Mouse (Mus musculus) v-Abl transformed pro-B cells (cell line): ENCODE results near the gene Olfr1394.

Experiments
- in situ Hi-C, 2 experiments: fragments of 400-800 bp; cut with MboI; formaldehyde crosslinking; loops; one replicate each; pipeline ENCODE4 v1.15.1; 2025; ENCODE audit not compliant: unreplicated experiment in 2 of 2

Gene Olfr1394

DNA sequence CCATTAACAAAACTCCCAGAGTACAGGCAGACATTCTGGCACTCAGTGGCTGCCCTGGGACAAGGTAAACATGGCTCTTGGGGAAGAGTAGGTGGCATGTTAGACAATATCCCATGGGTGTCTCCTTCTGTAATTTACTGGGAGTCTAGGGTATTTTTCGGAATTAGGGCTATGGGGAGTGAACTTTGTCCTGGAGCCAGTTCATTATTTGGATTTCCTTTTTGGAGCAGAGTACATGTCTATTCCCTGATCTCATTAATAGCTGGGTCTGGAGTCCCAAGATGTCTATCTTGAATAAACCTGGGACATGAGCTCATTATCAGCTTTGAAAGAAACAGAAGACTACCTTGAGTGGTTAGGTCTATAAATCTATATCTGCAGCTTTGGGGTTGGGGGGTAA is at the start of gene Olfr1394:
TSS of gene Olfr1394 (plus strand) at position 301 of the 400 bp plus-strand sequence.
- in situ Hi-C loops: no loop called here

DNA sequence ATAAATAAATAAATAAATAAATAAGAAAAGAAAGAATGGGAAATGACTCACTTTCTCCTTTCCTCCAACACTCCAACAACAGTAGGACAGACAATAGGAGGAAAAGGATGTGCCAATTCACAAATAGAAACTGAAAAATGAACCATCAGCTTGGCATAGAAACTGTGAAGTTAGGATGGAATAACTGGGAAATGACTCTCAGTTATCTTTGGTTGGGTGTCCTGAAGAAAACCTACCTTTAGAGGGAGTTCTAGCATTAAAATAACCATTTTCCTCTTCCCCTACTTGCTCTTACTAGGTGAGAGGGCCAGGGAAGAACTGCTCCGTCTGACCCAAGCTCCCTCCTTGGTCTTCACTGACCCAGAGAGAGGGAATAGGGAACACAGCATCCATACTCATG is 48.4 kb upstream of the Olfr1394 start:
- in situ Hi-C loops: loop anchor here (5.0 kb wide), 2 partner anchors 318 to 333 kb away; no protein-coding TSS in a partner anchor

DNA sequence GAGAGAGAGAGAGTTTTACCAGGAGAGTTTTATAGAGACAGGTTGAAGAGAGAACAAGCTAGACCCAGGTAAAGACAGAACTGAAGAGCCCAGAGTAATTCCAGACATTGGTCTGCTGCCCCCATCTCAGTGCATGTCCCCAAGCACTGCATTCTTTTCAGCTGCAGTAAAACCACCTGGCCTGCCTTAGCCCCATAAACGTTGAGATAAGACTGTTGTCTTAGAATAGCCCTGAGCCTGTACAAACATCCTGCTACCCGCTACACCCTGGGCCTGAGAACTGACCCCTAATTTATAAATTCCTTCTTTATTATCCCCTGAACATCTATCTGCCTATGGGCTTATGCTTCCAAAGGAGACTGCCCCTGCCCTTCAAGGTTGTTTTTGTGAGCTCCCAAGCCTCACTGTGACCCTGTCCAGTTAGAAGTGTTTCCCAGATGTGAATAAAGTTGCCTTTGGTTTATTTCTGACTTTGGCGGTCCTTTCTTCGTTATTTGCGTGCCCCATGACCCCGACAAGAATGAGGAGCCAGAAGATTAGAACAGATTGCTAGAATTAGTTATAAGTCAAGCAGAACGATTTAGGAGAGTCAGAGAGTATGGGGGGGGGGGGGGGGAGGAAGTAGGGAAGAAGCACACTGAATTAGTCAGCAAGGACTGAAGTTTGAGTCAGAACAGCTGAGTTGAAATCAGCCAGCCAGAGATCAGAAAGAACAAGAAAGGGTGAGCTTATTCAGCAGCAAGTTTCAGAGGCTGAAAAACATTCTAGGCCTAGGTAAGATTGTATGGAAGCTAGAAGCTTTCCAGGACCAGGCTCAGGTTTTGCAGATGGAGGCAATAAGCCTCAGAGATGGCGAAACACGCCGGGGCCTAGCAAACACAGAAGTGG is 46.3 kb upstream of the Olfr1394 start:
- in situ Hi-C loops: loop anchor here (5.0 kb wide), 2 partner anchors 321 to 336 kb away; no protein-coding TSS in a partner anchor

DNA sequence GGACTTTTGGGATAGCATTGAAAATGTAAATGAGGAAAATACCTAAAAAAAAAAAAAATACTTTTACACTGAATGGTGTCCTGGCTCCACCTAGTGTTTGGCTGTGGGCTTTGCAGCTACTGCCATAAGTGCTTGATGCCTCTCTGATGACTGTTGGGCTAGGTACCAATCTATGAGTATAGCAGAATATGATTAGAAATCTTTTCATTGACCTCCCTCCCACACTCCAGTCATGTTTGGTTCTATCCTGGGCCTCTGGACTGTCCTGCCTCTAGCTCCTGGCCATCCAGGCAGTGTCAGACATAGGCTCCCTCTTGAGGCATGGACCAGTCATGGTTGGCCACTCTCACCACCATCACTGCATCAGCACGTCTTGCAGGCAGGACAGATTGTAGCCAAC is 45.3 kb upstream of the Olfr1394 start:
- in situ Hi-C loops: loop anchor here (5.0 kb wide), 2 partner anchors 322 to 337 kb away; no protein-coding TSS in a partner anchor

DNA sequence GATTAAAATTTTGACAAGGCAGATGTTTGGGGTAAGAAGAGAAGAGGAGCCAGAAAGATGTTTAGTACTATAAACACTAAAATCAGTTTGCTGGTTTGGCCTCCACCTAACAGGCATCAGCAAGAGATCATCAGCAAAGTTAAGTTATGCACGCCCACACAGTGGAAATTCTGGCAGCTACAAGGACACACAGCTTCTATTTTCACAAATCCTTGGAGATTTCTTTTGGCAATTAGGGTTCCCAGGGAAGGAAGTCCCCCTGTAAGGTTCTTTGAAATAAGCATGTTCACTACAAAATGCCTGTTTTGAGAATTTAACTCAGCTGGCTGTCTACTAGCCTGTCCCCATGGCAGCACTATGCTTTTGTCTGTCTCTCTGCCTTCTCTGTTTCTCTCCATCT is 43.2 kb upstream of the Olfr1394 start:
- in situ Hi-C loops: loop anchor here in 1 of 2 experiments (5.0 kb wide), 1 partner anchor 151 kb away; no protein-coding TSS in a partner anchor

DNA sequence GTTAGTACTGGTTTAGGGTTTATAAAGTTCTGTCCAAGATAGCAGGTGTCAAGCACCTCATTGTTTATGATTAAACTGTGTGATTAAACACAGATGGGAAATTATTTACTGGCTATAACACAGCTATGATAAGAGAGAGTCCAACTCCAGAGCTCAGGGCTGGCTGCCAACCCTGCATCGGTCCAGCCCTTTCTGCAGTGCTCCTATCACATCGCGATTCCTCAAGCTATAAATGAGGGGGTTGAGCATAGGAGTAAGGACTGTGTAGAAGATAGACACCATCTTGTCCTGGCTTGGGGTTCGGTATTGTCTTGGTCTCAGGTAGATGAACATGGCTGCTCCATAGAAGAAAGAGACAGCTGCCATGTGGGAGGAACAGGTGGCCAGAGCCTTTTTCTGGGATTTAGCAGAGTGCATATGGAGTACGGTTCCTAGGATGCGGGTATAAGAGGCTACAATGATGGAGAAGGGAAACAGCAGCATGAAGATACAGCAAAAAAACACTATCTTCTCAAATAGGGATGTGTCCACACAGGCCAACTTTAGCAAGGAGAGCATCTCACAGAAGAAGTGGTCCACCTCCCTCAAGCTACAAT is 41.5 kb upstream of the Olfr1394 start:
- in situ Hi-C loops: loop anchor here in 1 of 2 experiments (5.0 kb wide), 1 partner anchor 150 kb away; no protein-coding TSS in a partner anchor

DNA sequence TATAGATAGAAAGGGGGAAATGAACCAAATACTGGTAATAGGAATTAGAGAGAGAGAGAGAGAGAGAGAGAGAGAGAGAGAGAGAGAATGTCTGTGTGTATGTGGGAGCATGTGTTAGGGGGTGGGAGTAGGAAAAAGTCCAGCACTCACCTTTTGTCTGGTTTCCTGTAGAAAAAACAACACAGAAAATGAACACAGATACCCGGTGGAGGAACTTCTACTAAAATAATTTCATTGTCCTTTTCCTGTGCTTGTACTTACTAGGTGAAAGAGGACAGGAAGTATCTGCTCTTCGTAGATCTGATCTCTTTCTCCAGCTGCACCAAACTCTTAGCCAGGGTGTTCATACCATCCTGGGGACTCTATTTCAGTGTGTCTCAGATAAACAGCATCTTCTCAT is 40.0 kb upstream of the Olfr1394 start:
- in situ Hi-C loops: loop anchor here in 1 of 2 experiments (5.0 kb wide), 1 partner anchor 148 kb away; no protein-coding TSS in a partner anchor

DNA sequence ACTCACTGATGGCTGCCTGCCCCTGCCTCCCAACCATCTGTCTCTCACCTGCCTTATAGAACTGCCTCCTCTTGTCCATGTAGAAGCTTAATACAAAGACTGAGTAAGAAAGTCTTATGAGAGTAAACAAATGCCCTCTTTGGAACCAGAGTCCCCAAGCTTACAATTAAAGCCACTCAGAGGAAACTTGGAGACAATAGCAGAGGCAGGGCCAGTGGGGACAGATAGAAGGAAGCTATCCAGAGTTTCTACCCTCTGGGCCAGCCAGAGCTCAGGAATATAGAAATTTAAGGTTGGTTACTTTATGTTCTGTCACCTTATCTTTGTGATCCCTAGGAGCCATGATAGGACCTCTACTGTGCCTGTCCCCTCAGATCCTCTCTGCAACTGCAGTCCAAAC is 39.4 kb upstream of the Olfr1394 start, which contains the start of gene Olfr1396:
TSS of gene Olfr1396 (minus strand) at position 101 of the 400 bp plus-strand sequence.
- in situ Hi-C loops: loop anchor here (5.0 kb wide), 2 partner anchors 148 to 158 kb away; no protein-coding TSS in a partner anchor

DNA sequence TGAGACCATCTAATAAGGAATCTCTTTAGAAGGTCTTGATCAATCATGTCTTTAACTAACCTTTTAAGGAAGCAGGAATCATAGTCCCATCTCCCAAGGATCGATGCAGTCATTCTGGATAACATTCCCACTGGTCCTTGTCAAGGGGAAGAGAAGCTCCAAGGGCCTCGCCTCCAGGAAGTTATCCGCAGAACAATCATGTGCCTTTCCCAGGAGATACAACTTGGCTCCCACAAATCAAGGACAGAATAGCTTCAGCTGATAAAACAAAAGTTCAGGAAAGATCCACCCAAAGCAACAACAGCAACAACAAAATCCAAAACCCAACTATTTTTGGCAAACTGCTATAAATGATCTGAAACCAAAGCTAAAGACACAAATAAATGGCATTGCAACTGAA is 34.5 kb upstream of the Olfr1394 start:
- in situ Hi-C loops: loop anchor here in 1 of 2 experiments (5.0 to 10.0 kb wide), 2 partner anchors 153 to 285 kb away; no protein-coding TSS in a partner anchor

DNA sequence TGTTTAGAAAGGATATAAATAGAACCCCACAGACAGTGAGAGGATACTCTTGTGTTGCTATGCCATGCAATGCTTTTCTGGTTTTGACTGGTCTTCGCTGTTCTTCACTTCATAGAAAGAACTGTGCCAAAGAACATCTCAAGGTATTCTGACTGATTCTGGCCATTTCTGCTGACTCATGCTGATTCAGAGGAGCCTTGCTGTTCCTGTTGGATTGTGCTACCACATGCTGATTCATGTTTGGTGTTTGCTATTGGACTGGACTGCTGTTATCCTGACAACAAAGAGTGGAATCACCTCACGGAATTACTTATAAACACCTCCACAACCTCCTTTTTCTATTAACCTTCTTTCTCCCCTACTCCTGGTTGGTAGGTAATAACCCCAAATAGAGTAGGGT is 30.0 kb upstream of the Olfr1394 start:
- in situ Hi-C loops: loop anchor here in 1 of 2 experiments (10.0 kb wide), 1 partner anchor 281 kb away; no protein-coding TSS in a partner anchor

DNA sequence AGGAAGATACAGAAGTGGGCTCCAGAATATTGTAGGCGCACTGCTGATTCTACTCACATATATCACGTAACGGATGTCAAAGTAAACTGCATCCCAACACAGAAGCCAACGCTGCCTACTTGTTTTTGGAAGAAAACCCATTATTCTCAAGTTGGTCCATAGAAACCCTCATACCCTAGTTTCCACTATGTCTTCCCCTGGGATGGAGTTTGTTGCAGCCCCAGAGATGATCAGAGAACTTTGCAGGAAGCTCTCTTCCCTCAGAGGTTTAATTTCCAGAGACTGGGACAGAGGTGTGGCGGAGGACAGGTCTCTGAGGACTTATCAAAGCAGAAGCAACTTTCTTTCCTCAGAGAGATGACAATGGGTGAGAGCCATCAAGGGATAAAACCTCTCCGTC is 12.2 kb upstream of the Olfr1394 start, which contains the start of gene Olfr1395:
TSS of gene Olfr1395 (plus strand) at position 301 of the 400 bp plus-strand sequence.
- in situ Hi-C loops: no loop called here

DNA sequence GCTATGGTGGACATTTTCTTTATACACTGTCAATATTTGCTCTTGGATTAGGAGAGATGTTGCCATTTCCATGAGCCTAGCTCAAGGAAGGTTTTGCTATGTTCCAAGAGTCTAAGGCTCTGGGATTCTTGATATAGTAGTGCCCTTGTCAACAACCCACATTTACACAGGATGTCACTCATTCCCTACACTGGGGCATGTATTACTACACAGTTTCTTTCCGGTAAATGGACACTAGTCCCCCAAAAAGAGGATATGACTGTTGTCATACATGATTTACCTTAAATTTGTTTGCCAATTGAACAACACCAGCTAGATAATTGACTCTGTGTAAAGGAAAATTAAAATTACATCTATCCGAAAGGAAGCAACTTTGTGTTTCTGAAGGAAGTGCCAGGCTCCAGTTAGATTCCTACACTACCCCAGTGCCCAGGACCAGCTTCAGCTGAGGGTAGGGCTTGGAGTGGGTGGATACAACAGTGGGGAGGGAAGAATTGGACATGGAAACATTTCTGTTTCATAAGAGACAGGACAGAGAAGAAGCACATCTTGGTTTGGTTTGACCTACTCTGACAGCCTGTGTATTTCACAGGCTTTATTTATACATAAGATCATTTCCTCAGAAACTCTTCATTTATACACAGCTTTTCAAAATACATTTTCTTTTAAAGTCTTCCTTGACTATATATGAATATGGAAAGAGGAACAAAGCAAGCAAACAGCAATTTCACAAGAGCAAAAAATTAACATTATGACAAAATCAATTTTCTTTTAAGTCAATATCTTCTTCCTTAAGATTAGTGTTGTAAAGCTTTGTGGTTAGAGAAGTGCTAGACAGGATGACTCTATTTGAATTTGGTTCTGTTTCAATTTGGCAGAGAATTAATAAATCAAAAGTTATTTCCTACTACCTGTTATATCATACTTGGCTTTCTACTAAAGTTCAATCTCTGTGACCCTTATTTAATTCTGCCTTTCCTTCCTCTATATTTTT is 2.9 kb downstream of the Olfr1394 start:
- in situ Hi-C loops: no loop called here

DNA sequence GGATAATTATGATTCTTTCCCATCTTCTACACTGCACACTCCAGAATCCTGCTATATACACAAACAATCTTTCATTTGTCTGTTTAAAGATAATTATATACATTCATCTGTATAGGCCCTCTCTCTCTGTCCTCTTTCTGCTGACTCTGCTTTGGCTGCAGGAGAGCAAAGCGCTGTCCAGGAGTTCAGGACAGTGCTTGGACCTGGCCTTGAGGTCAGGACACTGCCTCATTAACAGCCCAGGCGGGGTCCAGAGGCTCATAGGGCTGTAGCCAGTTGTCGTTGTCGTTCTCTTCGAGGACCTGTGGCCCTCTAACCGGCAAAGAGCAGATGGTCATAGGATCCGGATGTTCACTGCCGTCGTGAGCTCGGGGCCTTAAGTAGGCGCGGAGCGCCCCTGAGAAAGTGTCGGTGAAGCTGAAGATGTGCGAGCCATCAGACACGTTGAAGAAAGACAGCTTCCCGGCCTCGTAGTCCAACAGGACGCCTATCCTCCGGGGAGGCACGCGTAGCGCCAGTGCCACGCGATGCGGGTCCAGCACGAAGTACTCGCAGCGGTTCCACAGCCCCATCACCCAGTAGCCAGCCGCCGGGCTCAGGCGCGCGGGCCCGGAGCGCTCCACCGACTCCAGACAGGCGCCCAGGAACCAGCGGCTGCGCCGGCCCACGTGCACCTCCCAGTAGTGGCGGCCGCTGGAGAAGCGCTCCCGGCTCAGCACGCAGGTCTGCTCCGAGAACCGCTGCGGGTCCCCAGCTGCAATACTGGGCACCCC is 14.8 kb downstream of the Olfr1394 start:
- in situ Hi-C loops: no loop called here

DNA sequence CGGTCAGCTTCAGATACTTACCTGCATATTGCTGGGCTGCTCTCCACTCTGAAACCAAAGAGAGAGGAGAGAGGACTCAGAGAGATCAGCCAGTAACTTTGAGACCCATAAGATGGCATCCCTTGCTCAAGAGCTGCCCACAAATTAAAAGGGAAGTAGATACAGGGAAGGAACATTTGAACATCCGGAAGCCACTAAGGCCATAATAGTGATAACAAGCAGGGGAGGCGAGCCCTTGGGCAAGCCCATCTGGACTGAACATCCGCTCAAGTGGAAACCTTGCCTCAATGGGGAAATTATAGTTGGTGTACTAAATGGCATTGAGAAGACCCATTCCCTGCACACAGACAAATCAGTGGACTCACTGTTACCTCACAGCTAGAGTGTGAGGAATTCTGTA is 16.4 kb downstream of the Olfr1394 start:
- in situ Hi-C loops: no loop called here

DNA sequence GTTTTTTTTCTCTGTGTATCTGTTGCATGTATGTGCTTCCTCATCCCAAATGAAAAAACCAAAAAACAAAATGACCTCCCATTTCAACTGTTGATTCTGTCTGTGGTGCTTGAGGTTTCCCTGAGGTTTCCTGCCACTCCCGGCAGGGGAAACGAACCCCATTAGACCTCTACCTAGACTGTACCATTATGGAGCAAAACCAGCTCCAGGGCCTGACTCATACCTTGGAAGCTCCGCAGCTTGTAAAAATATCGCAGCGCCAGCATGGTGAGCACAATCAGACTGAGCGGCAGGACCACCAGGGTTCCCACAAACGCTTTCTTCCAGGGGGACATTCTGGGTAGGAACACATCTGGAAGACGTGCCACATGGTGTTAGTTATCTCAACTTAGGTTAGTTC is 21.2 kb downstream of the Olfr1394 start:
- in situ Hi-C loops: loop anchor here (5.0 to 25.0 kb wide), 2 partner anchors 237 to 403 kb away; partner anchors contain the start of gene Olfr1389 (in 1 of the 2)

DNA sequence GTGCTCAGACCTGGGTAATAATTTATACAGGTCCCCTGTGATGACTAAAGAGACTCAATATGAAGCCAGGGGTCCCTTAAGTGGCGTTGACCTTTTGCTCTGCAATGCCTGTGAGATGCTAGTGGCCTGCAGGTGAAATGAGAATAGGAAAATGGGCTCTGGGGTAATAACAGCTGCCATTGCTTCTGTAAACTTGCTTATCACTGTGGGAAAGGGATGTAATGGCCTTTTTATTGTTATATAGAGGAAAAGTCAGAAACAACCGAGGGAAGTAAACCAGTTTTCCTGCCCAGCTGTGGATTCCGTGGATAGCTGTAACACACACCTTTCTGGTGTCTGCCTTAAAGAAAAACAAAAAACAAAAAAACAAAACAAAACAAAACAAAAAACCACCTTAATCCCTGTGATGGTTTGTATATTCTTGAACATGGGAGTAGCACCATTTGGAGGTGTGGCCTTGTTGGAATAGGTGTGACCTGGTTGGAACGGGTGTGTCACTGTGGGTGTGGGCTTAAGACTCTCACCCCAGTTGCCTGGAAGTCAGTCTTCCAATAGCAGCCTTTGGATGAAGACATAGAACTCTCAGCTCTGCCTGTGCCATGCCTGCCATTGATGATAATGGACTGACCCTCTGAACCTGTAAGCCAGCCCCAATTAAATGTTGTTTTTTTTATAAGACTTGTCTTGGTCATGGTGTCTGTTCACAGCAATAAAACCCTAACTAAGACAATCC is 22.0 kb downstream of the Olfr1394 start:
- in situ Hi-C loops: loop anchor here (5.0 to 25.0 kb wide), 2 partner anchors 236 to 404 kb away; partner anchors contain the start of gene Olfr1389 (in 1 of the 2)

DNA sequence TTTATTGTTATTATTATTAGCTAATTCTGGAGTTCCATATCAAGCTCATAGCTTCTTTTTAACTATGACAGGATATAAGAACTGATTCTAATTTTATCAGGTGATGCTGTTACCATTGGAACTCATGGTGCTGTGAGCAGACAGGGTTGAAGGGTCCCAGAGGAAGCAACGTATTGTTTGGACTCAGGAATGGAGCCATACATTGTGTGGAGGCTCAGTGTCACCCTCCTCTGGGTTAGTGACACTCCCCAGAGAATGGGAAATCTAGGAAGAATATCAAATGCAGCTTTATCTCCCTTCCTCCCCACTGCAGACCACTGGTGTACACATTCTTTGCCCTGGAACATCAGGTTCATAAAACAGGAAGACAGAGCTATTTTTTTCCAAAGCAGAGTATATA is 29.0 kb downstream of the Olfr1394 start:
- in situ Hi-C loops: loop anchor here in 1 of 2 experiments (25.0 kb wide), 1 partner anchor 229 kb away; the partner anchor contains the start of gene Olfr1389

DNA sequence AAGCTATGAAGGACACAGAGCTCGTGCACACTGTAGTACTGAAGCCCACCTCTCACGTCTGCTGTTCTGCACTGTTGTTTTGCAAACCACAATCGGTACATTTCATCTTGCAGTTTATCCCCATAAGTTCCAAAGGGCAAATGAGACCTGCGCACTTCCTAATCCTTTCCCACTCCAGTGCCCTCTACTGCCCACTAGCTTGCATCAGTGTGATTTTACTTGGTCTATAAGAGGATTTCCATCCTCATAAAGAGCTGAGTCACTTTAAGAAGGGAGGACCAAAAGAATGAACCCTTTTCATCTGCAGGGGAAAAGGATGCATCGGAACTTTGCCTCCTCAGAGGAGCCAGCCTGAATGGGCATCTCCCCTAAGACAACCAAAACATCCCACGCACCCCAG is 32.3 kb downstream of the Olfr1394 start:
- in situ Hi-C loops: loop anchor here (5.0 to 25.0 kb wide), 3 partner anchors 86 to 226 kb away; partner anchors contain the start of gene Olfr1389 (in 1 of the 2)
